Mouse (Mus musculus) erythroblast, adult 5-6 weeks (primary cell): ENCODE results near the gene Itgb5. TPM values are rescaled to one million over a fixed set of nuclear protein-coding genes. Genes with fewer than 3 reads are reported as not detected.

ENCODE experiments used
- ATAC-seq: replicated peaks from 2 replicates; pipeline ENCODE4 v1.8.0; 2016; ENCODE audit warnings: moderate number of reproducible peaks, mild to moderate bottlenecking, moderate TSS enrichment, inconsistent platforms; ENCODE audit not compliant: poor library complexity, low FRiP score, severe bottlenecking
- total RNA-seq, 2 experiments: library from RNA; stranded (forward) in 1 of 2; stranded (reverse) in 1 of 2; fragments of 150-400 nt in 1 of 2; fragments of 200-764, 138-1000 nt in 1 of 2; gene quantifications; 2 replicates each; pipeline versions ENCODE4 v1.2.3 to v1.2.4; 2015 to 2017; ENCODE audit warnings: low replicate concordance in 2 of 2

The Itgb5 gene
- total RNA-seq, 2 experiments from 2014 or later = 8.2 to 25.6 TPM

DNA sequence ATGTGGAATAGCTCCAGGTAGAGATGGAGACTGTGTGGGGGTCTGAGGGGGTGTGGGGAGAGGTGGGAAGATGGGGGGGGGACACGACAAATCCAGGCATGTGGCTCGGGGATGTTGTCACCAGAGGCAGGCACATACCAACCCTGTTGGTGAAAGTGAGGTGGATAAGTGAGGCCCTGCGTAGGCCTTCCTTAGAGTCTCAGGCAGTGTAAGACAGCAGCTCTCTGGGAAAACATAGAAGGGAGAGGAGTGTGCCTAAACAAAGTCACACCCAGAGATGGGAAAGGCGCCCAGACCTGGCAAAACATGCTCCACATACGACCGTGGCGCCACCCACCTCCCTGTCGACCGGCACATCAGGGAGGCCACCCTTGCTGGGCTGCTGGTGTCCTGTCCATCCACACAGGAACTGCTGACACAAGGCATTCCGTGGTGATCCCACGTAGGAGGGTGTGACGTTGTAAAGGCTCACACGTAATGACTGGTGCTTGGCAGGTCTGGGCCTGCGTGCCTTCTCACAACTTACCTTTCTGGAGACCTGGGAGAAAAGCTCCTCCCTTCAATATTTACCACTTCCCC lies 42.5 kb downstream of the Itgb5 start:
- no peak for ATAC-seq

DNA sequence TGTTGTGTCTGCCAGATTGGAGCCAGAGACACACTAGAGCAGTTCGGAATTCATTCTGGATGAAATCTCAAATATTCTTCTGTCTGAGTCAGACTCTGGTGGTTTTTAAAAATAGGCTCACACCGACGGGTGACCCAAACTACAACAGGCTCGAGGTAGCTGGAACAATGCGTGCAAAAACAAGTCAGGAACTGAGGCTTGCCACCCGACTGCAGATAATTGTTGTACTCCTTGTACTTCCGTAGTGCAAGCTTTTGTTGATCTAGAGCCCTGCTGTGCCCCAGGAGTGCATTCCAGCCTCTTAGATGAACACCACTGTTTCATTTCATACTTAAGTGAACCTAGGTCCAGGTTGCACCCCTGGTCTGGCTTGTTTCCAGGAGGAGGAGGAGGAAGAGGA lies 43.8 kb downstream of the Itgb5 start:
- no peak for ATAC-seq

DNA sequence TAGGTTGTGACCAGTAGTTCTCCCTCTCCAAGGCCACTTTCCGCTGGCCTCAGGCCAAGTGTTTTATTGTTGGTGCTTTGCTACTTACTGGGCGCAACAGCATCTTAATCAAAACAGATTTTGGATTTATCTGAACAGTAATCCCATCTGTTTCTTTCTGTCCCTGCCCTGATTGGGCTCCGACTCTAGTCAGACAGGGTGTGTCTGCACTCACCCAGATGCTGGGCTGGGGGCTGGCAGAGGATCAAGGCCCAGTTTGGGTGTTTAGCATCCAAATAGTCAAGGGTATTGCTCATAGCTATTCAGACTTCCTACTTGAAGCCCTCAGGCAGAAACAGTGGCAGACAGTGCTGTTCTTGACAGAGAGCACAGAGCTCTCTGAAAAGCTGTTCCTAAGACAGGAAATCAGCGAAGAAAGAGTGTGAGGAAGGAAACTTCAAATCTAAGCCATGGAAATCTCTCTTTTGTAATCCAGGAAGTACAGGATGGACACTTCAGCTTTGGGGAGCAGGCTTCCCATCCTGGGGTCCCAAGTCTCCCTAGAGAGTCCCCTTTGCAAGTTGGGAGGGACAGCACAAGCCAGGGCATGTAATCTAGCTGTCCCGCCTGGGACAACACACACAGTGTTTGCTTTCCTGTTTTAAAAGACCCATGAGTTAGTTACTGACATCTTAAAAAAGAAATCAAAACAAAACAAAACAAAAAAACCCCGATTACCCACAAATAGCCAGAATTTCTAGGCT lies 48.7 kb downstream of the Itgb5 start:
- ATAC-seq = no peak

DNA sequence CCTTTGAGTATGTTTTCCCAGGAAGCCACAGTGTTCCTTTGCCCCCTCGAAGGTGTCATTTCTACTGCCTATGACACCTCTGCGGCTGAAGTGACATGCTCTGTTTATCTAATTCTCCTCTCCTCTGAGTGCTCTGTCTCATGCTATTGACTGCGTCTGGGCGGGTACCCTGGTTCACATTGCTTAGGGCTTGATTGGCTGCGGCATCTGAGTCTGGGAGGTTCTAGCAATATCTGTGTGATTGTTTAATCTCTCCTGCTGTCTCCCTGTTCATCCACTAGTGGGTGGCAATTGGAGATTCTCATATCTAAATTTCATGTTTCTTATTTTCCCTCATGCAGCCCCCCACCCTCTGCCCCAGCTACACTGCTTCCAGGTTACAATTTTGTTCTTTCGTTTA lies 49.6 kb downstream of the Itgb5 start:
- ATAC-seq = no peak

DNA sequence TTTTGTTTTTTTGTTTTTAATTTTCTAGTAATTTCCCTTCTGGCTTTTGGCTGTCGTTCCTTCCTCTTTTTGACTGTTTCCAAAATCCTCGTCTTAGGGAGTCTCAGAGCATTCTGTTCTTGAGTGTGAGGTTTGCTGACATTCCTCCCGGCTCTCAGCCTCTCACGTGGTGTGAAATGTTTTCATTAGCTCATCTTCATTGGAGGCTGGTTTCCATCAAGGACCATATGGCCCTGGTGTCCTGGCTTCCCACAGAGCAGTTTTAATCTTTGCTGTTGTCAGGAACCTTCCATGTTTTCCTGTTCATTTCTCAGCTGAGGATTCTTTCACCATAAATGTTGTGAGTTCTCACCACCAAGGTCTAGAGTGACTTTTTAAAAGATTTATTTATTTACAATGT lies 50.1 kb downstream of the Itgb5 start:
- no peak for ATAC-seq

DNA sequence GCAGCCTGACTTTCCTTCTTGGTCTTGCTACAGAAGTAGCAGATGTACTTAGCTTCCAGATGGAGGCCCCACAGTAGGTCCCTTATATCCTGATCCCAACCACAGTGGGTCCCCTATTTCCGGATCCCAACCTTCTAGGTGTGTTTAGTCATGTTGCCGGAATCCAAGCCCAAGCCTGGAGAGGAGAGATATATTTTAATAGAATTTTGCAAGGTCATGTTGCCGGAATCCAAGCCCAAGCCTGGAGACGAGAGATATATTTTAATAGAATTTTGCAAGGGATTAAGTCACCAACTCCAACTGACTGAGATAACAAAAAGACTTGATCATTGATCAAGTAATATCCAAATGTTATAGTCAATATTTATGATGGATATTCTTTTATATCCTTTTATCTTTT lies 51.3 kb downstream of the Itgb5 start:
- no peak for ATAC-seq

DNA sequence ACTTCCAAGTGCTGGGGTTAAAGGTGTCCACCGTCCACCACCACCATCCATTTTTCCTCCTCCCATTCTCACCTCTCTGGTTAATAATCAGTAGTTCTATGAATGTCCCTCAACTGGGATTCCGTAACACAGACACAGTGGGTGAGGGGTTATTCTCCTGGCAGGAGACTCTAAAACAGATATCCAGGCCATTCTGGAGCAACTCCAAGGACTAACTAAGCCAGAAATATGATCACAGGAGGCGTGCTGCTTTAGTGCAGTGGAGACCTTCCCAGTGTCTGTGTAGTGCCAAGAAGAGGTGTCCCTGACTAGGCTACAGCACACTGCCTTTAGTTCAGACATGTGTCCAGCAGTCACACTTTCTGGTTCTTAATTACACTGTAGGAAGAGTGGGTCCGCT lies 53.1 kb downstream of the Itgb5 start:
- ATAC-seq = no peak

DNA sequence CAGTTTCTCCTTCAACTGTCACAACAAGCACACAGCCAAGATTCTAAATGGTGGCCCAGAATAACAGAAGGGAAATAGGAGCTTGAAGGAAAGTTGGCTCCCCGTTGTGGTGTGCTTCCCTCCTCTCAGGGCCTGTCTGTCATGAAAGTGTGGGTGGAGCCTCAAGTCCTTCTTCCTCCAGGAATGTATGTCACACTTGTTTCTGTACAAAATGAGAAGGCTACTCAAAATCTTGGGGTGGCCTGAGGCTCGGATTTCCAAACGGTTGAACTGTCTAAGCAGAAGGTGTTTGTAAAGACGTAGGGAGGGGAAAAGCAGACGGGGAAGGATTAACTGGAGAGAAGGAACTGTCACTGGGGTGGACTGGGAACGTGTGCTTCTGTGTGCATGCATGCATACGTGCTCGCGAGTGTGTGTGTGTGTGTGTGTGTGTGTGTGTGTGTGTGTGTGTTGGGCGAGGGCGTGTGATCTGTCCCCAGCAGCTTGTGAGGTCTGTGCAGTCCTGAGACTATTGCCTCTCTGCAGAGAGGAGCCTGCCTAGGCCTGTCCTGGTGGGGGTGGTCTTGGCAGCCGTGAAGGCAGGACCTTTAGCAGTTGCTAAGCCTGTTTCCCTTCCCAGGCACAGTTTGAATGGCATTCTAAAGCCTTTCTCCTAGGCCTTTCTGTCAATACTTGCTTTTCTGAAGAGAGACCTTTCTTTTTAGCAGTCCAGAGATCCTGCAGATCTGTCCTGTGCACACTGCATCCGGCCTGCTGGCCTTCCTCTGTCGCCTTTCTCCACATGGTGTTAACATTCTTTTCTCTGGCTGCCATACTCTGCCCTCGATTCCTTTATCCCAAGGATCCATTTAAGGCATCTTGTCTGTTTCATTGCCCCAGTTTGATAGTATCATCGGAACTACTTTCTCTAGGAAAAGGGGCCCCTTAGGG lies 53.8 kb downstream of the Itgb5 start:
- ATAC-seq = no peak; the same call in 1 of the 2 replicates

DNA sequence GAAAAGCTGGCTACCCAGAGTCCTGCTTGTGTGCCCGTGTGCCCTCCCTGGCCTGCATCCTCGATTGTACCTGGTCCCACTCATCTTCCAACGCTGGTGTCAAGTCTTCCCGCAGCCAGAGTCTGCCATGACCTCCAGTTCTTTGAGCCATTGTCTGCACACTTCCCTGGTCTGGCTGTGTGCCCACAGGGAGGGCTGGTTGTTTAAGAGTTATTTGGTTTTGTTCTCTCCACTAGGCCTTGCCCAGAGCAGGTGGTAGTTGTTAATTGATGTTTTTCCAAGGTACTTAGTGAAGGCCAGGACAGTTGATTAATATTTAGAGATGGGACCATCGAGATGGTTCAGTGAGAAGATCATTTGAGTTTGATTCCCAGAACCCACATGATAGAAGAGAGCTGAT lies 54.7 kb downstream of the Itgb5 start:
- no peak for ATAC-seq

DNA sequence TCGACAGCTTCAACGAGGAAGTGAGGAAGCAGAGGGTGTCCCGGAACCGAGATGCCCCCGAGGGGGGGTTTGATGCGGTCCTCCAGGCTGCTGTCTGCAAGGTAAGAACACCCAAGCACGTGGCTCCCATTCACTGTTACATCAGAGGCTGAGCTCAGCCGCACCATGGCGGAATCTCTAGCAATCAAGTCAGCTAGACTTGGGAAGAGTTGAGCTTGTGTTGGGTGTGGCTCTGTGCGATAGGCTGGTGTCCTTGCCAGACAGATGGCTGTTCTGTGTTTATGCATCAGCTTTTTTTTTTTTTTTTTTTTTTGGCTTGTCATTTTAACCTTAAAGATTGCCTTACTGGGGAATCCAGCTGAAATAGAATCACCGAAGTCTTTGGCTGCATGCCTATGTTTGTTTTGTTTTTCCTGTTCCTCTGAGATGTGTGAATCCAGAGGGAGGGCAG lies 55.6 kb downstream of the Itgb5 start:
- no peak for ATAC-seq

DNA sequence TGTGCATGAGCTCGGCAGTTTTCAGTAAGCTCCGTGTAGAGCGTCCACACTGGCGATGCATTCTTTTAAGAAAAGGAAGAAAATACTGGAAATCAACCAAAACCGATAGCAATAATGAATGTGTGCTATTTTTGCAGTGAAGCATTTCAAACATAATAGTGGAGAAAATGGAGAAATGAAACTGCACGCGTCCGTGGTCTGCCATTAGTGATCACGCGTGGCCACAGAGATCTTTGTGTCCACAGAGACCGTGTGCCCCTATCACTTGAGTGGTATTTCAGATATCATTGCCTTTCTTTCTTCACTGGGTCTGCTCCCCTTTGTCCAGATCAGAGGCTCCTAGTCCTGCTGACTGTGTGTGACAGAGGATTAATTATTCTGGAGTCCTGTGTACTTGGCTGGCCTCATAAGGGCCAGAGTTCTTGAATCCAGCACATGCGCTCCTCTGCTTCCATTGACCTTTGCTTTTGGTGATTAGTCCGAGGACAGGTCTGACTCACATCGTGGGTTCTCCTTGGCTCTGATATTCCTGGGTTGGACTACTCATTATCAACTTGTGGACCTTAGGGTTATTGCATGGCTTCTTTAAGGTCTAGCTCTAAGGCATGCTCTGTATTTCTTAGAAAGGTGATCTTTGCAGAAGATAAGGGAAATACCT lies 56.3 kb downstream of the Itgb5 start:
- no peak for ATAC-seq

DNA sequence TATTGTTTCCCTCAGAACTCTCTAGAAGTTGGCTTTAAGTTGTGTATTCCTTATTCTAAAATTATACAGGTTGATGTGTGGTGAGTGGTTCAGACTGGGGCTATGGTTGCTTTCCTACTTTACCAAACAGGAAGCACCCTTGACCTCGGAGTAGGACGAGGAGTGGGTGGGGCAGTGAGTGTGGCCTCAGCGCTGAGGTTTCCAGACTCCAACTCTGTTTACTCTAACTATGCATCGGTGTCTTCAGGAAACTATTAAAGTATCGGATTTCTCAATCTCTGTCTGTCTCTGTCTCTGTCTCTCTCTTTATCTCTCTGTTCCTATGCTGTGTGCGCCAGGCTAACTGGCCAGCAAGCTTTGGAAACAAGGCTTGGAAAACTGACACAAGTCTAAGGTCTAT lies 57.2 kb downstream of the Itgb5 start:
- ATAC-seq = no peak

DNA sequence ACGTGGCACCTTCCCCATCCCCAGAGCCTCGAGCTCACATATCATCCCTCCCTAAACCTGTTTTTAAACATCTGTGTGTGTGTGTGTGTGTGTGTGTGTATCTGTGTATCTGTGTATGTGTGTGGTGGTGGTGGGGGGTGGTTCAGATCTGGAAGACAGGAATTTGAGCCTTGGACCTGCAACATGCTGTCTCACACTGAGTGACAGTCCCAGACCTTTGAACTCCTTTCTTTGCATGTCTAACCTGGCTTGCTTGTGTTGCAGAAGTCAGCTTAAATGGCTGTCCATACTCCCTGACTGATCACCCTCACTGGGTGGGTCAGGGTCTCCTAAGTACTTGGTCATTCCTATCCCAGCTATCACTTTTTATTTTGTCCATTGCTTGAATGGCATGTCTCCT lies 58.5 kb downstream of the Itgb5 start:
- no peak for ATAC-seq

DNA sequence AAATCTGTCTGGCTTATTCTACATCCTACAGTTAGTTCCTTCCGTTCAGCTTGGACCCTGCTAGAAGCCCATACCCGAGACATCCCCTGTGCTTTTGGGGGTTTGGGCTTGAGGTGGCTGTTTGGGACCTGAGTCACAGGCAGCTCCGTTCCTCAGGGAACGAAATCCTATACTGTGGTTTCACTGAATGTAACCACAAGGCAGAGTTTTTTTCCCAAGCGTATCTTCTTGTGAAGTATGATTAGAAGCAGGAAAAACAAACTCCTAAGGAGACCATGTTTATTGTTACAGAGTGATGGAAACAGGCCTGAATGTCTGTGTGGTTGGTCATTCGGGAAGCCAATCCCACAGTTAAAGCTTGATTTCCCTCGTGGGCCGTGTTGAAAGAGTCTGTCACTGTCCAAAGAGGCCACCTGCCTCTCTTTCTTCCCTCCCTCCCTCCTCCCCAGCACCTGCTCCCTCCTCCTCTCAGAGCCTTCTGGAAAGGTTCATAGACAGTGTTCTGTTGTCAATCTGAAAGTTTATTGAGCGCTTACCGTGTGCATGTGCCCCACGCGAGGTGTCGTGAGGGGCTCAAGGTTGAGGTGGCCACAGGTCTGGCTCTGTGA lies 59.6 kb downstream of the Itgb5 start:
- ATAC-seq = no peak

DNA sequence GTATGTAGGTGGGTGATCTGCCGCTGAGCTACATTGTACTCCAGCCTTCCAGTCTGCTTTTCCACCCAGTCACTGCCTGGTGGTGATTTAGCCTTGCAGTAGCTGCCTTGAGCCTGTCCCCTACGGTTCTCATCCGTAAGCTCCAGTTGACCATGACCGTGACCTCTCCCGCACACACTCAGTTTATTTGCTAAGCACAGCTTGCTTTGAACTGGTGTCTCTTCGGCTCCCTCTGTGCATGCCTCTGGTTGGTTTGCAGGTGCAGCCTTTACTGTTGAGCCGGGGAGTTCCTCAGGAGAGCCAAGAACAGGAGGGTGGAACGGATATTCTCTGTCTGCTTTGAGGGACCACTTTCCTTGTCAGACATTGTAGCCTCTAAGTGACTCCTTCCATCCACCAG lies 61.6 kb downstream of the Itgb5 start:
- ATAC-seq = no peak

DNA sequence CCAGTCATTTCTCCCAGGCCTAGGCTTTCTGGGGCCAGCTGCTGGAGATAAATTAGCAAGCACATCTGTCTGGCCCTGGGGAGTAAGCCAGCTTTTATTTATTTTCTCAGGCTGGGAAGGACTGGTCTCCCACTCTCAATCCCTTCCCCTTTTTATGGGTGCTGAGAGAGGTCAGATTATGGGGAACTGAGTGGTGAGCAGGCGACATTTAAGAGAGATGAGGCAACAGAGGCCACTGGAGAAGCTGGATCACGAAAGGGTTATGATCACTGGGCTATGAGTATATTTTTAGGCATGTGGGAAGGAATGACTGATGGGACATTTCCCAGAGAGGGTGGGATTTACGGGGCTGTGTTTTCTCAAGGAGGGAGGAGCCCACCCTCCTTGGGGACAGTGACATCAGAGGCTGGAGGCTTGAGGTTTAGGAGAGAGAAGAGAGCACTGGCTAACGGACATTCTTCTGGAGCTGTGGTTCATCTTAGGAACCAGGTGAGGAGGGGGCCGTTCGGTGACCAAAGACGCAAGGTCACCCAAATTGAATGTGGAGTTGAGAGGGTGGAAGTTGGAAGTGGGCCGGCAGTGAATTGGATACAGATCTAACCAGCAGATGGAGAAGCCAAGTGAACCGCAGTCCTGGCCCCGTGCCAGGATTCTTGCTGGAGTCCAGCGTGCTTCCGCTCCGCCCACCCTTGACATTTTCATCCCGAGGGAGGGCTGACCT lies 62.3 kb downstream of the Itgb5 start:
- no peak for ATAC-seq

DNA sequence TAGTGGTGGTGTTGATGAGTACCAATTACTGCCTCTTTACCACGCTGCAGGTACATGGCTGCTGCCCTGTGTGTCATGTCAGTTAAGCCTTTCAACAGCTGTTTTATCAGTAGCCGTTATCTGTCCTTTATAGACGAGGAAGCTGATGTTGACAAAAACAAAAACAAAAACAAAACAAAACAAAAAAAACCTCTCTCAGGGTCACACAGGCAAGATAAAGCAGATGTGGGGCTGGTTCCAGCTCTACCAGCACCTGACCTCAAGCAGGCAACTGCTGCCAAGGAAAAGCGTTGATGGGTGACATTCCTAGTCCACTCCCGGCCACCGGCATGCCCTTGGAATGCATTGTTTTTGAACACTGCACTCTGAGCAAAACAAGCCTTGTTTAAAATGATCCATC lies 63.1 kb downstream of the Itgb5 start:
- no peak for ATAC-seq

DNA sequence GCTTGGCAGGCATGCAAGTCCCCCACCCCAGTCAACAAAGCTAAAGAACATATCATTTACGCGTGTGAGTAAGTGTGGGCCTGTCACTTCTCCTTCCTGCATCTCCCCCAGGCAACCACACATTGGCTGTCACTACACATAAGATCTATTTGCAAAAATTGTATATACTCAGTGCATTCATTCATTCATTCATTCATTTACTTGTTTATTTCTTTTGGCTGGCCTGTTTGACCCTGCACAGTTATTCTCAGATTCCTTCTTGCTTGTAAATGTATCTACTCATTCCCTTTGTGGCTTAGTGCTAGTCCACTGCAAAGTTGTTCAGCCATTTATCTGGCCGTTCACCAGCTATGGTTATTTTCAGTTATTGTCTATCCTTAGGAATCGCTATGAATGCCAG lies 64.3 kb downstream of the Itgb5 start:
- ATAC-seq = no peak

DNA sequence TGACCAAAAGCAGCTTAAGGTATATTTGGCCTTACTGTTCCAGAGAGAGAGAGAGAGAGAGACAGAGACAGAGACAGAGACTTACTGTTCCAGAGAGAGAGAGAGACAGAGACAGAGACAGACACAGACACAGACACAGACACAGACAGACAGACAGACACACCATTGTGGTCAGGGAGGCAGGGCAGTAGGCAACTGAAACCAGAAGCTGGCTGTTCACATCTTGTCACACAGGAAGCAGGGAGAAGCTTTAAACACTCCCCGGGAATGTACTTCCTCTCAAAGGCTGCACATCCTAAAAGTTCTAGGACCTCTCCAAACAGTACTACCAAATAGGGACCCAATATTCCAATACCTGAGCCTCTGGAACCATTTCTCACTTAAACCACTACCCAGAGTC lies 65.0 kb downstream of the Itgb5 start:
- no peak for ATAC-seq
